Mouse (Mus musculus) thymus, adult 2 months (tissue): ENCODE results near the gene Fam71f2.

Experiments used
- CTCF ChIP-seq: fragments of 200-500 bp; IDR thresholded peaks from 2 replicates; pipeline ENCODE4 v1.5.1; 2012; ENCODE audit warnings: mild to moderate bottlenecking, control low read depth, low read length, moderate library complexity, borderline replicate concordance; ENCODE audit not compliant: control insufficient read depth, poor library complexity, insufficient read depth; ENCODE audit errors: extremely low read depth
- POLR2A ChIP-seq: fragments of 200-500 bp; IDR thresholded peaks from 2 replicates; pipeline ENCODE4 v1.6.1; 2012; ENCODE audit warnings: mild to moderate bottlenecking, low read length, control low read depth, moderate library complexity; ENCODE audit not compliant: control insufficient read depth, poor library complexity, insufficient read depth; ENCODE audit errors: extremely low read depth

DNA sequence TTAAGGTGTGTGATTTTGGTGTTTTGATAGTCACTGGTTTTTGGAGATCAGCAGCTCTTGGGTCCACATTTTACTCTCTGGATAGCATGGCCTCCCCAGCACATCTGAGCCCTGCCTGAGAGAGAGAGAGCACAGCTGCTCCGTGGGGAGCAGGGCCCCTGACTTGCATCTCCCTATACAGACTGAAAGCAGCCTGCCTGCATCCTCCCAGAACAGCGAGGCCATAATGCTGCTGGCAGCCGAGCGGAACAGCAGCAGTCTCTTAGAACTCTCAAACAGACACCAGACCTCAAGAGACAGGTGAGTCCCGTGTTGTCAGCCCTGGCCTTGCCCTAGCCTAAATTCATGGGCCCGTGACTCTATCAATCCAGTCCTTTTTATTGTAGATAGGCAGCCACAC, 8.1 kb downstream of the Fam71f2 start:
- TF ChIP-seq CTCF: no peak
- TF ChIP-seq POLR2A: no peak
